Mouse (Mus musculus): ENCODE measurements around the gene Tfcp2l1. TPM values are rescaled to one million over a fixed set of nuclear protein-coding genes. Genes with fewer than 3 reads are reported as not detected.

The Tfcp2l1 gene
- polyA plus RNA-seq, 1 experiment from 2014 or later: 0.62 TPM

GRCm38 (mm10) chr1:118643138-118643979 is 15.6 kb downstream of the Tfcp2l1 start:
- no peak for ATAC-seq (replicated peaks; ENCODE audit: extremely low read depth, insufficient read depth, low FRiP score)
- WGBS: 44% methylated on average over 9 of the region's 9 CpGs
- no peak overlapping the region for H3K4me3 ChIP-seq (ENCODE audit: low read length)
- no peak overlapping the region for H3K4me2 ChIP-seq (ENCODE audit: low read depth, low read length)
- no peaks in the 10 kb centered on the region for H3K27me3 ChIP-seq (ENCODE audit: control insufficient read depth, insufficient read depth, low read length)
- no peak overlapping the region for H3K27ac ChIP-seq (ENCODE audit: low read length)
- H3K4me1 ChIP-seq (ENCODE audit: control insufficient read depth, insufficient read depth, low read length): 0 out of 2 replicates have a peak, but pooled peaks cover 2% of the 10 kb centered on the region
- H3K9ac ChIP-seq (ENCODE audit: low read length): no peak overlapping the region
- no peaks in the 10 kb centered on the region for H3K9me3 ChIP-seq (replicated peaks; ENCODE audit: control insufficient read depth, low read length)
- no peaks in the 10 kb centered on the region for H3K36me3 ChIP-seq (ENCODE audit: control insufficient read depth, insufficient read depth)

- no peak for ATAC-seq (replicated peaks; ENCODE audit: extremely low read depth, insufficient read depth, low FRiP score)
- H3K4me3 ChIP-seq (ENCODE audit: low read length): no peak overlapping the region
- 61% methylated on average over 4 of the region's 4 CpGs for WGBS
- H3K27ac ChIP-seq (ENCODE audit: low read length): no peak overlapping the region
- H3K4me1 ChIP-seq (ENCODE audit: control insufficient read depth, insufficient read depth, low read length): peaks cover 5% of the 10 kb centered on the region
- no peaks in the 10 kb centered on the region for H3K36me3 ChIP-seq (ENCODE audit: control insufficient read depth, insufficient read depth)
- no peak overlapping the region for H3K4me2 ChIP-seq (ENCODE audit: low read depth, low read length)
- H3K9ac ChIP-seq (ENCODE audit: low read length): no peak overlapping the region
- no peaks in the 10 kb centered on the region for H3K9me3 ChIP-seq (replicated peaks; ENCODE audit: control insufficient read depth, low read length)
- H3K27me3 ChIP-seq (ENCODE audit: control insufficient read depth, insufficient read depth, low read length): no peaks in the 10 kb centered on the region
Observed at GRCm38 (mm10) chr1:118645701-118646100, 18.0 kb downstream of the Tfcp2l1 start.

- Histone ChIP-seq H3K4me3 (ENCODE audit: low read length) (no peak overlapping the region), H3K27me3 (ENCODE audit: control insufficient read depth, insufficient read depth, low read length) (no peaks in the 10 kb centered on the region), H3K36me3 (ENCODE audit: control insufficient read depth, insufficient read depth) (no peaks in the 10 kb centered on the region), H3K4me2 (ENCODE audit: low read depth, low read length) (no peak overlapping the region), H3K27ac (ENCODE audit: low read length) (no peak overlapping the region), H3K4me1 (ENCODE audit: control insufficient read depth, insufficient read depth, low read length) (peaks cover 3% of the 10 kb centered on the region), H3K9ac (ENCODE audit: low read length) (no peak overlapping the region), H3K9me3 (replicated peaks; ENCODE audit: control insufficient read depth, low read length) (no peaks in the 10 kb centered on the region)
- 48% methylated on average over 3 of the region's 3 CpGs for WGBS
- ATAC-seq (replicated peaks; ENCODE audit: extremely low read depth, insufficient read depth, low FRiP score): no peak
Observed at GRCm38 (mm10) chr1:118648015-118648414, 20.3 kb downstream of the Tfcp2l1 start.

GRCm38 (mm10) chr1:118649933-118650770 is 22.4 kb downstream of the Tfcp2l1 start:
- Histone ChIP-seq H3K27me3 (ENCODE audit: control insufficient read depth, insufficient read depth, low read length) (no peaks in the 10 kb centered on the region), H3K9ac (ENCODE audit: low read length) (no peak overlapping the region), H3K36me3 (ENCODE audit: control insufficient read depth, insufficient read depth) (no peaks in the 10 kb centered on the region), H3K27ac (ENCODE audit: low read length) (no peak overlapping the region), H3K4me2 (ENCODE audit: low read depth, low read length) (no peak overlapping the region), H3K4me1 (ENCODE audit: control insufficient read depth, insufficient read depth, low read length) (peaks cover 3% of the 10 kb centered on the region), H3K4me3 (ENCODE audit: low read length) (no peak overlapping the region), H3K9me3 (replicated peaks; ENCODE audit: control insufficient read depth, low read length) (no peaks in the 10 kb centered on the region)
- no peak; the same call in 1 of the 2 replicates for ATAC-seq (replicated peaks; ENCODE audit: extremely low read depth, insufficient read depth, low FRiP score)
- 64% methylated on average over 9 of the region's 9 CpGs for WGBS

GRCm38 (mm10) chr1:118650771-118651080 is 23.0 kb downstream of the Tfcp2l1 start:
- no peak for ATAC-seq (replicated peaks; ENCODE audit: extremely low read depth, insufficient read depth, low FRiP score)
- H3K9ac ChIP-seq (ENCODE audit: low read length): no peak overlapping the region
- 43% methylated on average over 3 of the region's 3 CpGs for WGBS
- no peak overlapping the region for H3K4me3 ChIP-seq (ENCODE audit: low read length)
- H3K27ac ChIP-seq (ENCODE audit: low read length): no peak overlapping the region
- H3K36me3 ChIP-seq (ENCODE audit: control insufficient read depth, insufficient read depth): no peaks in the 10 kb centered on the region
- no peak overlapping the region for H3K4me2 ChIP-seq (ENCODE audit: low read depth, low read length)
- H3K9me3 ChIP-seq (replicated peaks; ENCODE audit: control insufficient read depth, low read length): no peaks in the 10 kb centered on the region
- H3K4me1 ChIP-seq (ENCODE audit: control insufficient read depth, insufficient read depth, low read length): peaks cover 3% of the 10 kb centered on the region
- H3K27me3 ChIP-seq (ENCODE audit: control insufficient read depth, insufficient read depth, low read length): no peaks in the 10 kb centered on the region

- Histone ChIP-seq H3K4me2 (ENCODE audit: low read depth, low read length) (no peak overlapping the region), H3K36me3 (ENCODE audit: control insufficient read depth, insufficient read depth) (no peaks in the 10 kb centered on the region), H3K4me3 (ENCODE audit: low read length) (no peak overlapping the region), H3K27ac (ENCODE audit: low read length) (no peak overlapping the region), H3K9me3 (replicated peaks; ENCODE audit: control insufficient read depth, low read length) (no peaks in the 10 kb centered on the region), H3K9ac (ENCODE audit: low read length) (no peak overlapping the region), H3K27me3 (ENCODE audit: control insufficient read depth, insufficient read depth, low read length) (no peaks in the 10 kb centered on the region), H3K4me1 (ENCODE audit: control insufficient read depth, insufficient read depth, low read length) (peaks cover 25% of the 10 kb centered on the region)
- 65% methylated on average over 6 of the region's 6 CpGs for WGBS
- ATAC-seq (replicated peaks; ENCODE audit: extremely low read depth, insufficient read depth, low FRiP score): no peak
Observed at GRCm38 (mm10) chr1:118658716-118659115, 31.0 kb downstream of the Tfcp2l1 start.

- no peak overlapping the region for H3K4me2 ChIP-seq (ENCODE audit: low read depth, low read length)
- H3K9me3 ChIP-seq (replicated peaks; ENCODE audit: control insufficient read depth, low read length): no peaks in the 10 kb centered on the region
- no peak overlapping the region for H3K4me3 ChIP-seq (ENCODE audit: low read length)
- 19% methylated on average over 3 of the region's 3 CpGs for WGBS
- peak overlapping the region; percentile 52; the same call in 1 of the 2 replicates for H3K27ac ChIP-seq (ENCODE audit: low read length)
- H3K4me1 ChIP-seq (ENCODE audit: control insufficient read depth, insufficient read depth, low read length): peaks cover 25% of the 10 kb centered on the region
- no peak overlapping the region for H3K9ac ChIP-seq (ENCODE audit: low read length)
- no peaks in the 10 kb centered on the region for H3K36me3 ChIP-seq (ENCODE audit: control insufficient read depth, insufficient read depth)
- H3K27me3 ChIP-seq (ENCODE audit: control insufficient read depth, insufficient read depth, low read length): no peaks in the 10 kb centered on the region
- ATAC-seq (replicated peaks; ENCODE audit: extremely low read depth, insufficient read depth, low FRiP score): no peak
Observed at GRCm38 (mm10) chr1:118660880-118661465, 33.2 kb downstream of the Tfcp2l1 start.

- no peaks in the 10 kb centered on the region for H3K36me3 ChIP-seq (ENCODE audit: control insufficient read depth, insufficient read depth)
- H3K27ac ChIP-seq (ENCODE audit: low read length): no peak overlapping the region
- ATAC-seq (replicated peaks; ENCODE audit: extremely low read depth, insufficient read depth, low FRiP score): no peak
- no peaks in the 10 kb centered on the region for H3K27me3 ChIP-seq (ENCODE audit: control insufficient read depth, insufficient read depth, low read length)
- H3K4me1 ChIP-seq (ENCODE audit: control insufficient read depth, insufficient read depth, low read length): peaks cover 25% of the 10 kb centered on the region
- H3K9me3 ChIP-seq (replicated peaks; ENCODE audit: control insufficient read depth, low read length): no peaks in the 10 kb centered on the region
- H3K4me2 ChIP-seq (ENCODE audit: low read depth, low read length): no peak overlapping the region
- WGBS: 48% methylated on average over 1 of the region's 1 CpGs
- H3K9ac ChIP-seq (ENCODE audit: low read length): no peak overlapping the region
- H3K4me3 ChIP-seq (ENCODE audit: low read length): no peak overlapping the region
Observed at GRCm38 (mm10) chr1:118663062-118663461, 35.3 kb downstream of the Tfcp2l1 start.

GRCm38 (mm10) chr1:118667536-118667935 is 39.8 kb downstream of the Tfcp2l1 start:
- no peaks in the 10 kb centered on the region for H3K36me3 ChIP-seq (ENCODE audit: control insufficient read depth, insufficient read depth)
- no peak overlapping the region for H3K4me2 ChIP-seq (ENCODE audit: low read depth, low read length)
- no peaks in the 10 kb centered on the region for H3K27me3 ChIP-seq (ENCODE audit: control insufficient read depth, insufficient read depth, low read length)
- H3K9ac ChIP-seq (ENCODE audit: low read length): no peak overlapping the region
- peaks cover 5% of the 10 kb centered on the region for H3K4me1 ChIP-seq (ENCODE audit: control insufficient read depth, insufficient read depth, low read length)
- ATAC-seq (replicated peaks; ENCODE audit: extremely low read depth, insufficient read depth, low FRiP score): no peak
- no peak overlapping the region for H3K4me3 ChIP-seq (ENCODE audit: low read length)
- no peak overlapping the region for H3K27ac ChIP-seq (ENCODE audit: low read length)
- H3K9me3 ChIP-seq (replicated peaks; ENCODE audit: control insufficient read depth, low read length): no peaks in the 10 kb centered on the region
